Mouse (Mus musculus) embryonic stem cell, embryonic (primary cell): ENCODE measurements around the gene Fuca2.
"Not testable (repeated sequence)": the region's sequence is repeated elsewhere in the genome, so short reads cannot be mapped to it uniquely, and the experiment has no call there.

Experiments
- CTCF ChIA-PET, 4 experiments: fragments of 300-600 bp in 2 of 4; fragments of 350-600 bp in 2 of 4; sonication (Branson Sonifier 250); formaldehyde crosslinking; loops; one replicate each; lab custom pipeline; 2022; ENCODE audit warnings: inconsistent platforms in 2 of 4; lab: Charles Lee
- POLR2A ChIA-PET, 4 experiments: fragments of 300-600 bp in 2 of 4; fragments of 350-600 bp in 2 of 4; sonication (Branson Sonifier 250); formaldehyde crosslinking; loops; one replicate each; lab custom pipeline; 2022; ENCODE audit warnings: antibody characterized with exemption in 4 of 4, inconsistent platforms in 1 of 4; lab: Charles Lee

The Fuca2 gene

GRCm38 (mm10) chr10:13500938-13501496 lies 1.7 kb downstream of the Fuca2 start:
- ChIA-PET POLR2A (interaction anchor here (0.6 to 2.0 kb wide), 33 partner anchors 9 to 692 kb away, joined by 3 to 10 read pairs (median 4); partner anchors contain the start of genes Adat2 (in 3 of the 4), Pex3 (in 3 of the 4) and Phactr2 (in 3 of the 4)), CTCF (no interaction called here)

GRCm38 (mm10) chr10:13501533-13501932 lies 2.2 kb downstream of the Fuca2 start:
- POLR2A ChIA-PET, result interaction anchor here in 3 of 4 experiments (0.7 to 2.0 kb wide), 8 partner anchors 8 to 477 kb away, joined by 3 to 9 read pairs (median 4); partner anchors contain the start of genes Adat2 (in 1 of the 3), Pex3 (in 1 of the 3) and Phactr2 (in 1 of the 3)
- CTCF ChIA-PET, result not testable (repeated sequence)

- ChIA-PET POLR2A (interaction anchor here in 1 of 4 experiments (1.5 to 2.0 kb wide), 2 partner anchors 28 to 51 kb away, joined by 4 to 9 read pairs; partner anchors contain the start of genes Adat2, Pex3 and Phactr2), CTCF (no interaction called here)
Measured at GRCm38 (mm10) chr10:13502371-13502770, 3.0 kb downstream of the Fuca2 start.

DNA sequence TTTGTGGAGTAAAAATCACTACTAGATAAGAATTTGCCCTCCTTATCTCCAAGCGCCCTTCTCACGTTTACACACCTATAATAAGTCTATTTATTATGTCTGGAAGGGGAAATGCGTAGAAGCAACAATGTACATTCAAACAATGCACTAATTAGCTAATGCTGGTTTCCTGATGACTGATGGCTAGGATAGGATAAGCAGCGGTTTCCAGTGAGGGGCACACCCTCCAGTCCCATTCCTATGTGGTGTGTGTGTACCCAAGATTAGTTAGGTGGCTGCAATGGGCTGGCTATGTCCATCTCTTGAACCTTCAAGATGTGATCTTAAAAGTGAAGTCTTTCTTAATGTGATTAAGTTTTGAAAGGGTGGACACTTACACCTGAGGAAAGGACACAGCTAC lies 22.5 kb downstream of the Fuca2 start:
- ChIA-PET CTCF (no interaction called here), POLR2A (interaction anchor here in 1 of 4 experiments (0.7 kb wide), 1 partner anchor 32 kb away, joined by 3 read pairs; no protein-coding TSS in a partner anchor)

GRCm38 (mm10) chr10:13528155-13528554 lies 28.8 kb downstream of the Fuca2 start:
- ChIA-PET CTCF (no interaction called here), POLR2A (interaction anchor here in 1 of 4 experiments (1.5 kb wide), 1 partner anchor 8 kb away, joined by 3 read pairs; no protein-coding TSS in a partner anchor)

DNA sequence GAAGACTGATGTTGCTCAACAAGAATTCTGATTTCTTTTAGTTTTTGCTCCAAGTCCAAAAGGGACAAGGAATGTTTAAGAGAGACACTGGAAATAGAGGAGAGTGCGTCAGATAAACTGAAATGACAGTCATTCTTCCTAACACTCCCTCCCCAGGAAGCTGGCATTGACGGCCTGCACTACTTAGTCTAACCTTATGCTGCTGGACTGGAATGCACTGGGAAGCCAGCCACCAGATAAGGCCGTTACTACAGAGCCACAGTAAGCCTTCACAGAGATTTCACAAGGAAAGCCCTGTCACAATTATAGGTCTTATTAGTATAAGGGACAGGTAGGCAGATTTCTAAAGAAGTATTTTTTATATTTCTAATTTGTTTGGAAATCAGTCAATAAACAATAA lies 35.4 kb downstream of the Fuca2 start:
- CTCF ChIA-PET, result no interaction called here
- POLR2A ChIA-PET, result interaction anchor here in 2 of 4 experiments (1.0 to 1.7 kb wide), 2 partner anchors 9 to 13 kb away, joined by 3 read pairs; no protein-coding TSS in a partner anchor

DNA sequence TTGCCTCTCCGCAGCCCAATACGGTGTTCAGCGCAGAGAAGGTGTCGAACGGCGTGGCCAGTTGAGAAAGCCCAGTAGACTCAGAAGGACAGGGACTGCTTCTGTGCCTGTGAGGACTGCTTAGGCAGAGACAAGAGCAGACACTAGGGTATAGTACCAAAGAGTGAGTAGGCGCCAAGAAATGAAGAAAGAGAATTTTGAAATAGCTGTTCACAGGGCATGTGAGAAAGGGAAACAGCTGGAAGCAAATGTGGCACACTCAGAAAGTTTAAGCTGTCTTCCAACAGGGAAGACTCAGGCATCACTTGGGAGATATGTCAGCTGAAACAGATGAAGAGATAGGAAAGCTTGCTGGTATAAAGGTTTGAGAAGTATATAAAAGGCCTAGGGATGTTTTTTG lies 37.4 kb downstream of the Fuca2 start:
- POLR2A ChIA-PET, result interaction anchor here in 3 of 4 experiments (0.6 to 2.7 kb wide), 3 partner anchors 17 to 430 kb away, joined by 3 to 11 read pairs (median 3); partner anchors contain the start of genes Adat2 (in 1 of the 3) and Pex3 (in 1 of the 3)

GRCm38 (mm10) chr10:13539769-13540333 lies 40.5 kb downstream of the Fuca2 start:
- ChIA-PET POLR2A (no interaction called here), CTCF (no interaction called here)

More for the DNA sequence above, 37.4 kb downstream of the Fuca2 start:
- CTCF ChIA-PET, result no interaction called here

DNA sequence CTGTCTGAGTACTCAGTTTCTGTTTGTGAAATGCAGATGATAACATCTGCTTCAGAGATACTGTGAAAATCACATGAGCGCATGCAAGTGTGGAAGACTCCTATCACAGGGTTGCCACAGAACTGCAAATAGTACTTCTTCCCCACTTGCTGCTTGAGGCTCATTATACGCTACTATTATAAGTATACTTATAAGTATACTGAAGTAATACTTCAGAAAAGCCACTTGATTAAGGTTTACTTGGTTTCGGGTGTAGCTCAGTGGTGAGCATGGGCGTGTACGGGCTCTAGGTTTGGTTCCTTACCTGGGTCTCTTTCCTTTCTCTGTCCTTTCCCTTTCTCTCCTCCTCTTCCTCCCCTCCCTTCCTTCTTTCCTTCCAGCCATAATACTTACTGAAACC lies 42.4 kb downstream of the Fuca2 start:
- ChIA-PET POLR2A (no interaction called here), CTCF (no interaction called here)

- ChIA-PET POLR2A (interaction anchor here in 3 of 4 experiments (0.6 to 4.0 kb wide), 29 partner anchors 9 to 729 kb away, joined by 3 to 52 read pairs (median 4); partner anchors contain the start of genes Aig1 (in 1 of the 3), Hivep2 (in 1 of the 3) and Phactr2 (in 1 of the 3)), CTCF (interaction anchor here in 1 of 4 experiments (1.4 kb wide), 1 partner anchor 838 kb away, joined by 3 read pairs; no protein-coding TSS in a partner anchor)
Measured at GRCm38 (mm10) chr10:13552646-13553497, 53.5 kb downstream of the Fuca2 start, which contains the start of the genes Adat2 and Pex3. TSS of gene Adat2 (plus strand) at chr10:13552894. TSS of gene Pex3 (minus strand) at chr10:13553142.

DNA sequence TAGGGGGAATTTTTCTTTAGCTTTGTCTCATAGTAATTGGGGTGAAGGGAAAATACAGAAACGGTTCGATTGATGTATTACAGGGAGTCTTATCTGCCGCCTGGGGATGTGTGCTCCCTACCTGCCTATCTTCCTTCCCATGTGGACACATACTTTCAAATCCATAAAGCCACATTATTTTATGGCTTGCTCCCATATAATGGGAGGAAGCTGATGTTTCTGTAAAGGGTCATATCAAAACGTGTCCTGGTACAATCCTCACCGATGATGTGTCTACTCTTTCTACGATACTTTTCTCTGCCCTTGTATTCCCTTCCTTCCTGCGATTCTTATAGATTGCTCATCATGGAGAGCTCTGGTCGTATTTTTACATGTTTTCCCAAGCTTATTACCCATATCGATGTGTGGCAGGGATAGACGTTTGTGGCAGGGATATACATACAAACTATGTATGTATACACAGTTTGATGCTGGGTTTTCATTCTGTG lies 54.2 kb downstream of the Fuca2 start:
- POLR2A ChIA-PET, result interaction anchor here (0.6 to 4.0 kb wide), 34 partner anchors 9 to 685 kb away, joined by 3 to 52 read pairs (median 5); partner anchors contain the start of genes Aig1 (in 1 of the 4), Hivep2 (in 1 of the 4) and Phactr2 (in 1 of the 4)
- CTCF ChIA-PET, result interaction anchor here in 2 of 4 experiments (0.9 to 1.4 kb wide), 2 partner anchors 838 kb away, joined by 3 to 4 read pairs; no protein-coding TSS in a partner anchor

GRCm38 (mm10) chr10:13554316-13554715 lies 55.0 kb downstream of the Fuca2 start:
- CTCF ChIA-PET, result interaction anchor here in 1 of 4 experiments (0.9 kb wide), 1 partner anchor 837 kb away, joined by 4 read pairs; no protein-coding TSS in a partner anchor
- POLR2A ChIA-PET, result interaction anchor here (0.6 to 4.0 kb wide), 24 partner anchors 8 to 556 kb away, joined by 3 to 52 read pairs (median 4); partner anchors contain the start of gene Hivep2 (in 1 of the 4)

- ChIA-PET POLR2A (interaction anchor here in 1 of 4 experiments (0.6 to 1.9 kb wide), 2 partner anchors 9 to 11 kb away, joined by 4 read pairs; no protein-coding TSS in a partner anchor), CTCF (no interaction called here)
Measured at GRCm38 (mm10) chr10:13560014-13560674, 60.8 kb downstream of the Fuca2 start.

DNA sequence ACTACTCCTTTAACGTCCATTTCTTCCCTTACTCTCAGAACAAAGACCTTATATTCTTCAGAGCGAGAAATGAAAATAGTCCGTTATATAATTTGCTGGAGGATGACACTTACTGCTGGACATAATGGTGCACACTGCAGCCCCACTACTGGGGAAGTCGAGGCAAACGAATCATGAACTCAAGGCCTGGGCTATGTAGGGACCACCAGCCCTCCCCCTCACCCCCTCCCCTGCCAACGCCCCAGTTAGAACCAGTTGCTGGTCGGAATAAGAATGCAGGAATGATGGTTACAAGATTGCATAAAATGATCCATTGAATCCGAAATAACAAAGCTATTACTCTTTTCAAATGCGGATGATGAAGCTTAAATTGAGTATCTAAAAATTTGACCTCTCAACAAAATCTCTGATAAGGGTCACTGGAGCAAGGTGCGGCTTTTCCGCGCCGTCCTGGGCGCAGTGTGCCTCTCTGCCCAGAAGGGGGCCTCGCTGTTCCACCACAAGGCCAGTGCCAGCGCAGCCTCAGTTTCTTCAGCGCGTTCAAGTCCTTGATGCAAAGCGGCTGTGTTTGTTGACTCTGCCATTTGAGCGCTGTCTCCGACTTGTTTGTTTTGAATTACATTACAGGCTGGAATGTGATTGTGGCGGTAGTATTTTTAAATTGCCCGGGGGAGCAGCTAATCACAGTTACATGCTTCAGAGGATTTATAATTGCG lies 65.2 kb downstream of the Fuca2 start:
- POLR2A ChIA-PET, result interaction anchor here in 3 of 4 experiments (0.6 to 7.0 kb wide), 6 partner anchors 10 to 521 kb away, joined by 3 to 52 read pairs (median 6); partner anchors contain the start of genes Adat2 (in 1 of the 3), Aig1 (in 1 of the 3) and Pex3 (in 1 of the 3)
- CTCF ChIA-PET, result interaction anchor here in 2 of 4 experiments (0.6 to 1.8 kb wide), 3 partner anchors 400 to 1077 kb away, joined by 3 to 5 read pairs (median 4); no protein-coding TSS in a partner anchor

- CTCF ChIA-PET, result interaction anchor here in 1 of 4 experiments (1.6 kb wide), 1 partner anchor 482 kb away, joined by 4 read pairs; no protein-coding TSS in a partner anchor
Measured at GRCm38 (mm10) chr10:13565080-13565448, 65.7 kb downstream of the Fuca2 start.

DNA sequence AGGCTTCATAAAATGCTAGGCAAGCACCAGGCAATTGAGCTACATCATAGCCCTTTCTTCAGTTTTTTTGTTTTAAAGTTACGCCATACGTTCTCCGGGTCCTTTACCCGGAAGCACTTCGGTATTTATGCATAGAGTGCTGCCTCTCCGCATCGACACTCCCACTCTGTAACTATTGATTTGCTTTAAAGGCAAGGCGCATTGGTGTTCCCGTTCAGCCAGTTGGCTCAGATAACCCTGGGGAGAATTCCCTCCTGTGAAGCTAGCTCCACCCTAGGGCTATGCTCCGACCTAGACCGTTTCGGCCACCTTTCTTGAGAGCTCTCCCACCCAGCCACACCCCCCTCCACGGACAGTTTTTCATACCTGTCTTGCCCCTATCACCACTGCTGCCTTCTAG lies 67.1 kb downstream of the Fuca2 start:
- ChIA-PET POLR2A (interaction anchor here in 2 of 4 experiments (1.0 to 7.0 kb wide), 3 partner anchors 12 to 66 kb away, joined by 4 to 52 read pairs (median 5); partner anchors contain the start of genes Adat2 (in 1 of the 2) and Pex3 (in 1 of the 2)), CTCF (interaction anchor here in 1 of 4 experiments (1.6 to 2.0 kb wide), 2 partner anchors 480 to 825 kb away, joined by 4 to 7 read pairs; no protein-coding TSS in a partner anchor)

More at GRCm38 (mm10) chr10:13565080-13565448, 65.7 kb downstream of the Fuca2 start:
- POLR2A ChIA-PET, result interaction anchor here (0.6 to 7.0 kb wide), 7 partner anchors 11 to 520 kb away, joined by 3 to 52 read pairs (median 4); partner anchors contain the start of genes Adat2 (in 1 of the 4), Aig1 (in 1 of the 4) and Pex3 (in 1 of the 4)
